Mouse (Mus musculus): ENCODE measurements at regions not wholly inside any gene's neighbourhood (a gene's known extent, or its start where the extent isn't known, plus 50 kb on each side); places are given as distances from the start of the nearest gene placed in this dataset.
"Not testable (repeated sequence)": the region's sequence is repeated elsewhere in the genome, so short reads cannot be mapped to it uniquely, and the experiment has no call there.

DNA sequence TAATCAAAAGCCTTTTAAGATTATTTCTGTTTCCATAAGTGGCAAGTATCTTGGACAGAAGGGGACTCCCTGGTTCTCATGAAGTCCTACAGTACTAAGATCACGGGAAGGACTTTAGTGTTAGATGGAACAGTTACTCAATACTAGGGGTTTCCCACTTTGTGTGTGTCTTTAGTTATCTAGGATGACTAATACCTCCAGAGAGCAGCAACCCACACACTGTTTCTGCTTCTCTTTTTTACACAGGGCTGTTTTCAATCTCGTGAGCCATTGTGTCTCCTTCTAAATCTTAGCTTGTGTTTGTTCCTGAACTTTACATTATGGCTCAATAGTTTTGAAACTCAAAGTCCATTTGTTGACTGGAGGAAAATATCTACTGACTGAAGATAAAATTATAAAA lies 496.5 kb upstream of the Impg1 start:
- Histone ChIP-seq H3K27me3 (ENCODE audit: control insufficient read depth, insufficient read depth, low read length, poor library complexity, severe bottlenecking) (no peaks in the 10 kb centered on the region), H3K36me3 (ENCODE audit: control insufficient read depth, insufficient read depth, low read length, poor library complexity, severe bottlenecking) (no peaks in the 10 kb centered on the region)
- DNase-seq (ENCODE audit: low read depth, low spot score): no peak

DNA sequence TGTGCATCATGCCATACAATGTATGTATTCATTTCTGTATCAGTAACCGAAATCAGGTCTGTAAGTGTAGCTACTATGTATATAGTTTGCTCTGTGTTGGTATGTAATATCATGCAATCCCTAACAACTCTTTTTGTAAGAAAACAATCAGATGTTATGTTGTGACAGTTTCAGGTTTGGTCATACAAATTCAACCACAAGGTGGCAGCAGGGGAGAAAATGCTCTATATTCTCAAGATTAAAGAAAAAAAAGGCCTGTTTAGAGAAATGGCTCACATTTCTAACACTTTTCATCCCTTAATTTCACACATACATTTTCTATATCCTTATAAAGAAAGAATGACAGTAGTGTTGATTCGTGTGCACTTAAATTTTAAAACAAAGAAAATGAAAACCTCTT lies 477.7 kb upstream of the Impg1 start:
- H3K27me3 ChIP-seq (ENCODE audit: control insufficient read depth, insufficient read depth, low read length, poor library complexity, severe bottlenecking): no peaks in the 10 kb centered on the region
- DNase-seq (ENCODE audit: low read depth, low spot score): peak; percentile 2
- H3K36me3 ChIP-seq (ENCODE audit: control insufficient read depth, insufficient read depth, low read length, poor library complexity, severe bottlenecking): no peaks in the 10 kb centered on the region

DNA sequence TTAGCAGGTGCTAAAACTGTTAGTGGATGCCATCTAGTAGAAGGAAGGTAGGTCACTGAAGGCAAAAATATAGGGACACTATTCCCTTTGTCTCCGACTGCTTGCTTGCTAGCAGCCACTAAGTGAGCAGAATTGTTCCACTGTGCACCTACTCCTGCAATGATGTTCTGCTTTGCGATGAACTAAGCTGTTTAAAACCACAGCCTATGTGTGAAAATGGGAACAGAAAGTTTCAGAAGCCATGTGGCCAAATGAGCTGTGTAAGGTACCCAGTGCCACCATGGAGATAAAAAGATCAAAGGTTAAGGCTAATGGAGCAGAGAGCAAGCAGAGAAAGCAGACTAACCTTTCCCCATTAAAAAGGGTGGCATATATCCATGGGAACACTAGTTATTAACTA lies 476.1 kb upstream of the Impg1 start:
- Histone ChIP-seq H3K27me3 (ENCODE audit: control insufficient read depth, insufficient read depth, low read length, poor library complexity, severe bottlenecking) (no peaks in the 10 kb centered on the region), H3K36me3 (ENCODE audit: control insufficient read depth, insufficient read depth, low read length, poor library complexity, severe bottlenecking) (no peaks in the 10 kb centered on the region)
- DNase-seq (ENCODE audit: low read depth, low spot score): no peak

DNA sequence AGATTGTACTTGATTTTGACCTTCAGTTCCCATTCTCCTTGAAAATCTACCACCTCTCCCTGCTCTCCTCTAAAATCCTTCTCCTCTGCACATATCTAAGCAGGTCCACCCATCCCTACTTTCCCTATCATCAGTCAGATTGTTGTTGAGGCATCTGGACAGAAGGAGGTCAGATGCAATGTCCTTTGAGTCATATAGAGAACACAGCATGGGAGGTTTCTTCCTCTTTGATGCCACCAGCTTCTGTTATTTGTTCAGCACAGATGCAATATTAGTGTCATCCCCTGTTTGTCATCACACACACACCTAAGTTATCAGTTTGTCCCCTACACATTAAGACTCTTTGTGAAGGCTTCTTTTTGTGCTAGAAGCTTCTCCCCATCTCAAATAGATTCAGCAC lies 473.0 kb upstream of the Impg1 start:
- Histone ChIP-seq H3K27me3 (ENCODE audit: control insufficient read depth, insufficient read depth, low read length, poor library complexity, severe bottlenecking) (no peaks in the 10 kb centered on the region), H3K36me3 (ENCODE audit: control insufficient read depth, insufficient read depth, low read length, poor library complexity, severe bottlenecking) (no peaks in the 10 kb centered on the region)
- no peak for DNase-seq (ENCODE audit: low read depth, low spot score)

DNA sequence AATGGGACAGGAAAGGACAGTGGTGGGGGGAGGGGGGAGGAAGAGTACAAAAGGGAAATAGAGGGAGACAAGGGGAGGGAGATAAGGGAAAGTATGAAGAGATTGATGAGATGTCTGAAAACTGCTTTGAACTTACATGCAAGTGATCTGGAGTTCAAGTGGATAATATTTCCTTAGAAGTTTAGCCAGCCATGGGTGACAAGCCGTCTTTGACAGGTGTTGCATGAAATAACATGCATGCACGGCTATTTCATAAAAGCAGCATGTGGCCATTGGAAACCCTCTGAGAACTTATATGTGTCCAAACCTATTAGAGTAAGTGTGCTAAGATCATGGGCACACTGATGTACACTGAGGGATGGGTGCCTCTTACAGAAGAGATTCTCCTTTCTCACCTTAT lies 465.3 kb upstream of the Impg1 start:
- Histone ChIP-seq H3K27me3 (ENCODE audit: control insufficient read depth, insufficient read depth, low read length, poor library complexity, severe bottlenecking) (no peaks in the 10 kb centered on the region), H3K36me3 (ENCODE audit: control insufficient read depth, insufficient read depth, low read length, poor library complexity, severe bottlenecking) (no peaks in the 10 kb centered on the region)
- no peak for DNase-seq (ENCODE audit: low read depth, low spot score)

DNA sequence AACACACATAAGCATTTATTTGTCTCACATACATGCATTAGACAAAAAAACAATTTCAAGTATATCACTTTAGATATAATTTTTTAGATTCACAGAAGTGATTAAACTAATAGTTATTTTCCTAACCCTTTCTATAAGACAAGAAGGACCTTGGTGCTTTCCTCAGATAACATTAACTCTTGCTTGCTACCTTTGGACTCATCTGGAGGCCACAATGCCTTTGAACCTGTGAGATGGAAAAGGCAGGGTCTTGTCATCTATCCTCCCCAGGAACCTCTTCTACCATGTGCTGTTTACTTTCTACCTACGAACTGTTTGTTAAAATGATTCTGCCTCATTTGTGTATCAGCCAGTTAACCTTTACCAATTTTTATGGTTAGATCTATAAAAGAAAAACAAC lies 455.0 kb upstream of the Impg1 start:
- DNase-seq (ENCODE audit: low read depth, low spot score): no peak
- Histone ChIP-seq H3K27me3 (ENCODE audit: control insufficient read depth, insufficient read depth, low read length, poor library complexity, severe bottlenecking) (no peaks in the 10 kb centered on the region), H3K36me3 (ENCODE audit: control insufficient read depth, insufficient read depth, low read length, poor library complexity, severe bottlenecking) (no peaks in the 10 kb centered on the region)

DNA sequence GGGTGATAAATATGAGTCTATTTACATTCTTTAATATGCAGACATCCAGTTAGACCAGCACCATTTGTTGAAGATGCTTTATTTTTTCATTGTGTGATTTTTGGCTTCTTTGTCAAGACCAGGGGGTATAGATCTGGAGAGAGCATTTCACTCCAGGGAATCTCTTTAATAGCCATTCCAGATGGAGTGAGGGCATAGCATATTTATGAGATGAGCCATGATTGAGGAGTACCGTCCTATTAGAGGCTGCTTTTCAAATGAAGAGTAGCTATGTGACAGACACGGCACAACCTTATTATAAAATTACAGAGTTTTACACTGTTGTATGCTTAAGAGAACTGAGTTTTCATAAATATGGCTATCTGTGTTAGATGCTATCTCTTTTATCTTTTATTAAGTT lies 448.6 kb upstream of the Impg1 start:
- DNase-seq (ENCODE audit: low read depth, low spot score): no peak
- Histone ChIP-seq H3K36me3 (ENCODE audit: control insufficient read depth, insufficient read depth, low read length, poor library complexity, severe bottlenecking) (no peaks in the 10 kb centered on the region), H3K27me3 (ENCODE audit: control insufficient read depth, insufficient read depth, low read length, poor library complexity, severe bottlenecking) (no peaks in the 10 kb centered on the region)

DNA sequence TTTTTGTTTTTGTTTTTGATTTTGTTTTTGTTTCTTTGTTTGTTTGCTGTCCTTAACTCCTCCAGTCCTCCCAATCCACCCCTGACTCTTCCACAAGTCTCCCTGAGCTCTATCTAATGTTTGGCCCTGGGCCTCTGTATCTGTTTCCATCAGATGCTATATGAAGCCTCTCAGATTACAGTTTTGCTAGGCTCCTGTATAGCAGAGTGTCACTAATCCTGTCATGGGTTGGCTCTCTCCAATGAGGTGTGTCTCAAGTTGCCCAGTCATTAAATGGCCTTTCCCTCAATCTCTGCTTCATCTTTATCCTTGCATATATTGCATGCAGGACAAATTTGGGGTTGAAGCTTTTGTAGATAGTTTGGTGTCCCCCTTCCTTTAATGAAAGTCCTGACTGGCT lies 446.9 kb upstream of the Impg1 start:
- Histone ChIP-seq H3K36me3 (ENCODE audit: control insufficient read depth, insufficient read depth, low read length, poor library complexity, severe bottlenecking) (no peaks in the 10 kb centered on the region), H3K27me3 (ENCODE audit: control insufficient read depth, insufficient read depth, low read length, poor library complexity, severe bottlenecking) (no peaks in the 10 kb centered on the region)
- DNase-seq (ENCODE audit: low read depth, low spot score): no peak

DNA sequence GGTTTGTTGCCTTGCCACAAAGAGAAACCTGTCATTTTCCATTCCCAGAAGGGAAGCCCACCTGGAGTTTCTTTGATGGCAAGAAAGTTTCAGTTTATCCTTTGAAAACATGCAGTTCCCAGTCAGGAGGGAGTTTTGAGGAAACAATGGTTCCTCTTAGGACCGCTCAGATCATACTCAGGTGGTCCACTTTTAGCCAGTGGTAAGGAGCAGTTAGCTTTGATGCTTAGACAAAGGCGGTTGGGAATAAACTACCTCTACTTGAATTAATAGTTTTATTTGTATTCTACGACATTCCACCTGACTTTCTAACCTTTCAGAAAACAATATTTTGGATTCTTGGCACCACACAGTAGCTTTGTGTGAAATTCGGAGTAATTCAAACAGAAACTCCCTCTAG lies 401.5 kb upstream of the Impg1 start:
- no peaks in the 10 kb centered on the region for H3K27me3 ChIP-seq (ENCODE audit: control insufficient read depth, insufficient read depth, low read length, poor library complexity, severe bottlenecking)
- no peak for DNase-seq (ENCODE audit: low read depth, low spot score)
- H3K36me3 ChIP-seq (ENCODE audit: control insufficient read depth, insufficient read depth, low read length, poor library complexity, severe bottlenecking): no peaks in the 10 kb centered on the region

DNA sequence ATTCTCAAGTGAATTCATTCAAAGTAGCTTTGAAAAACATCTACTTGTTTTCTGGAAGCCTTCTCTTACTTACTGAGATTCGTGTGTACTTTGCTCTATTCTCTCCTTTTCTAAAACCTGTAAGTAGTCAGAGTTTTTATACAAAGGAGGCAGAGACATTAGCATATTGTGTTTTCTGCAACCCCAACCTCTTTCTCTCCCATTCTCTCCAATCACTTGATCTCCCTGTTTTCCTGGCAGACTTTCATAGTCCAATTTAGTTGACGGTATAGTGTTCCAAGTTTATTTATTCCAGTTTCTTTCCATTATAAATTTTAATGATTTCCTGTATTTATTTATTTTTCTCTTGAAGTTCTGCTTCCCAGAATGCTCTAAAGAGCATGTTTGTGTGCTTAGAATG lies 393.7 kb upstream of the Impg1 start:
- Histone ChIP-seq H3K36me3 (ENCODE audit: control insufficient read depth, insufficient read depth, low read length, poor library complexity, severe bottlenecking) (no peaks in the 10 kb centered on the region), H3K27me3 (ENCODE audit: control insufficient read depth, insufficient read depth, low read length, poor library complexity, severe bottlenecking) (no peaks in the 10 kb centered on the region)
- no peak for DNase-seq (ENCODE audit: low read depth, low spot score)

DNA sequence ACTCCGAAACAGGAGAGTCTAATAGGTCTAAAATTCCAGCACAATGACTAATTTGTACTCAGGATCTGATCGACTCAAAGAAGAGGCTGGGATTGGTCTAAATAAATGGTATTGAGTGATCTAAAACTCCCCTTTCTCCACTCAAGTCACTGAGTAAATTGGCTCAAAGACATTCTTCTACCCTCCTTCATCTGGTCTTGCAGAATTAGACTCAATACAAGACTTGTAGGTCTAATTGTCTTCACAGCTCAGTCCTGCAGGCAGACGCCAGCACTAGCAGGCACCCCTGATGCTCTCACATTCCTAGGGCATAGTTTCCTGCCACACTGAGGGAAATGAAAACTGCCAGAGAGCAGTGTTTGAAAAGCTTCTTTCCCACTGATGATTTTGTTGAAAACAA lies 382.9 kb upstream of the Impg1 start:
- Histone ChIP-seq H3K27me3 (ENCODE audit: control insufficient read depth, insufficient read depth, low read length, poor library complexity, severe bottlenecking) (no peaks in the 10 kb centered on the region), H3K36me3 (ENCODE audit: control insufficient read depth, insufficient read depth, low read length, poor library complexity, severe bottlenecking) (no peaks in the 10 kb centered on the region)
- DNase-seq (ENCODE audit: low read depth, low spot score): no peak

DNA sequence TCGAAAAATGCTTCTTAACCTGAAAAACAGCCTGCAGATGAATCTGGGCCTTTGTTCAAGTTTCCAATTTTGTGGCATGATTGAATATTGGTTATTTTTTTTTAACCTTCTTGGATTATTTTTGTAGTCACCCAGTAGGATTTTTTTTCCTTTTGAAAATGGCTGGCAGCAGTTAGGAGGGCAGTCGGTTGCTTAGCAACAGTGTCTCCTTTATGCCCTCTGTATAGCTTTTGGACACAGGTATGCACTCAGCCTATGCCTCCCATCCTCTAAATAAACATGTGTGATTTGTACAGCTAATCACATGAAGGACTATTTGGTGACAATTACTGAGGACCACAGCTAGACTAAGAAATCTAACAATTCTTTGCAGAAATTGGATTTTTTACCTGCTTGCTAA lies 367.5 kb upstream of the Impg1 start:
- no peak for DNase-seq (ENCODE audit: low read depth, low spot score)
- Histone ChIP-seq H3K27me3 (ENCODE audit: control insufficient read depth, insufficient read depth, low read length, poor library complexity, severe bottlenecking) (no peaks in the 10 kb centered on the region), H3K36me3 (ENCODE audit: control insufficient read depth, insufficient read depth, low read length, poor library complexity, severe bottlenecking) (no peaks in the 10 kb centered on the region)

DNA sequence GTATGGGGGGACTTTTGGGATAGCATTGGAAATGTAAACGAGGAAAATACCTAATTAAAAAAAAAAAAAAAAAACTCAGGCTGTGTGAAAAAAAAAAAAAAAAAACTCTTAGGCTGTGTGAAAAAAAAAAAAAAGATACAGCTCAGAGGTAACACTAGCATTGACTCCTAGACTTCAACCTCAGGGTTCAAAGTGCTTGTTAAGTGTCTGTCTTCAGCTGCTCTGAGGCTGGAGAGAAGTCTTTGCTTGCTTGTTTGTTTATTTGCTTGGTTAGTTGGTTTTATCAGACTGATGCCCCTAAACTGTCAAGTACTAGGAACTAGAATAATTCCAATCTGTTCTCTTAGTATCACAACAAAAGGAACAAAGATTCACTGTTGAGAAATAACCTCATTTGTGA lies 360.1 kb upstream of the Impg1 start:
- H3K27me3 ChIP-seq (ENCODE audit: control insufficient read depth, insufficient read depth, low read length, poor library complexity, severe bottlenecking): no peaks in the 10 kb centered on the region
- H3K36me3 ChIP-seq (ENCODE audit: control insufficient read depth, insufficient read depth, low read length, poor library complexity, severe bottlenecking): no peaks in the 10 kb centered on the region
- no peak for DNase-seq (ENCODE audit: low read depth, low spot score)

DNA sequence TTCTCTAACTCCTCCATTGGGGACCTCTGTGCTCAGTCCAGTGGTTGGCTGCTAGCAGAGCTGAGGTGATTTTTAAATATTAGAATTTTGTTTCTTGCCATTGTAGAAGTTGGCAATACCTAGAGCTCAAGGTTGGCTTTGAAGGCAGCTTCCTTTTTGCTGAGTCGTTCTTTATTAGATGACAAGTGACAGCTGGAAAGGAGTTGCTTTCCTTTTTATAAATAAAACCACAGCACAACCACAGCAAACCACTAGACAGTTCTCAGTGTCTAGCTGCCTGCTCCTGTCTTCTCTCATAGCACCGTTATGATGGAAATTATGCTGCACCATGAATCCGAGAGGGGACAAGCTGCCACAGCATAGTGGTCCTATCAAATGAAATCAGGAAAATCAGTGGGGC lies 354.8 kb upstream of the Impg1 start:
- Histone ChIP-seq H3K36me3 (ENCODE audit: control insufficient read depth, insufficient read depth, low read length, poor library complexity, severe bottlenecking) (no peaks in the 10 kb centered on the region), H3K27me3 (ENCODE audit: control insufficient read depth, insufficient read depth, low read length, poor library complexity, severe bottlenecking) (no peaks in the 10 kb centered on the region)
- DNase-seq (ENCODE audit: low read depth, low spot score): no peak

DNA sequence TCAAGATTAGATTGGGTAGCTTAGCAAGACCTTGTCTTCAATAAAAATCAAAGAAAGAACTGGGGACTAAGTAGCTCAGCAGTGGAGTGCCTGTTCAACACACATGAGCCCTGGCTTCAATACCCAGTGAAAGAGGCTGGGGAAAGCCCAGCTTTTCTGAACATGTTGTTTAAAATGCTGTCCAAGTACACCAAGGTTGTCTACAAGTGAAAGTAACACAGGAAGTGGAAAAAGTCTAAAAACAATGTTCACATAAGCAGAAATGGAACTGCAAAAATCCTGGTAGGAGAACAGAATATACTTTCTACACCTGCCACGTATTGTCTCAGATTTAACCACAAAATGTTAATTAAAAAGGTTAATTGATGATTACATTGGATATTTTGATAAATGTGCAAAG lies 353.8 kb upstream of the Impg1 start:
- H3K36me3 ChIP-seq (ENCODE audit: control insufficient read depth, insufficient read depth, low read length, poor library complexity, severe bottlenecking): no peaks in the 10 kb centered on the region
- H3K27me3 ChIP-seq (ENCODE audit: control insufficient read depth, insufficient read depth, low read length, poor library complexity, severe bottlenecking): no peaks in the 10 kb centered on the region
- DNase-seq (ENCODE audit: low read depth, low spot score): no peak

DNA sequence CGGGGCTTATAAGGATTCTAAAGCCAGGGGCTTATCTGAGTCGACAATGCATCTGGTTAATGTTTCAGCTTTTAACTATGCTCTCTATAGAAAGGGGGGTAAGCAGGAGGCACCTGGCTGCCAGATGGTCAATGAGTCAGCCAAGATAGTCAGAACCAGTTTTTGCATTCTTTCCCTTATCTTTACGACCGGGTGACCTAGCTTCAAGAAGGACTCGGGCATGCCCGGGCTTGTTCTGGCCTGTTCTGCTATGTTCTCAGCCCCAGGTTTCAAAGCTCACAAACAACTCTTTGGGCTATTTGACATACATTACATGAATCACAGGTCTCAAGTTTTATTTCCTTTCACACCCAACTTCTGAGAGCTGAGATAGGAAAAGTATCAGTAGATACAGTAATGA lies 348.6 kb upstream of the Impg1 start:
- H3K27me3 ChIP-seq (ENCODE audit: control insufficient read depth, insufficient read depth, low read length, poor library complexity, severe bottlenecking); H3K36me3 ChIP-seq (ENCODE audit: control insufficient read depth, insufficient read depth, low read length, poor library complexity, severe bottlenecking); DNase-seq (ENCODE audit: low read depth, low spot score): not testable (repeated sequence)

DNA sequence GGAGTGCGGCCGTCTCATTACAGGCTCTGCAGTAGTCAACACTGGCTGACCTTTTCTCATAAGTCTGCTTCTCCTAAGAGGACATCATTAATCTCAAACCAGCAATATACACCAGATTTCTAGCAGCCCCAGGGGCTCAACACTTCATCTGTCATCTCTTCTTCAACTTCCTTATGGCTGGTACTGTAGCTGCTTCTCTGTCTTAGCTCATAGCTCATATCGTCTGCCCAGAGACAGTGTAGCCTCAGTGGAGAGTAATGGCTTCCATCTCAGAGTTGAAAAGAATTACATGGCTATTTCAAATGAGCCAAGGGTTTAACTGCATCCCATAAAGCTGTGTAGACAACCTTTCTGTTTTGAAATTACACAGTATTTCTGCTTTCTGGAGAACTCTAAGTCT lies 326.2 kb upstream of the Impg1 start:
- DNase-seq (ENCODE audit: low read depth, low spot score): no peak
- no peaks in the 10 kb centered on the region for H3K36me3 ChIP-seq (ENCODE audit: control insufficient read depth, insufficient read depth, low read length, poor library complexity, severe bottlenecking)

More for the DNA sequence above, 326.2 kb upstream of the Impg1 start:
- H3K27me3 ChIP-seq (ENCODE audit: control insufficient read depth, insufficient read depth, low read length, poor library complexity, severe bottlenecking): no peaks in the 10 kb centered on the region

Measured in splenic B cell, adult 2 months (primary cell).